Mouse (Mus musculus): ENCODE results near the gene Acoxl.

The Acoxl gene

GRCm38 (mm10) chr2:128152845-128153550 lies 314.3 kb downstream of the Acoxl start:
- DNase-seq = no peak

DNA sequence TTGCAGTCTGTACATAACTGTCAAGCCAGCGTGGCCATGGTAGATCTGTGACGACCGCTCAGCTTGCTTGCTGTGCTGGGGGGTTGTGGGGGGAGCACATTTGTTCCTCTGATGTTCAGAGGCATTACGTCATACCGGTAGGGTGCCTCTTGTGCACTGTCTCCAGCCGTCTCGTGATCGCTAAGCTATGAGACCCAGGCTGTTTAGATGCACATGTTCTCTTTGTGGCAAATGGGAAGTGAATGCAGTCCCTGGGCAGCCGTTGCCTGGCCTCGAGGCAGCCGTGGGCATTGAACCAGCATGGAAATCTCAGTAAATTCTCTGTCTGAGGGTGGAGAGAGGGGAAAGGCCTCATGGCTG lies 314.9 kb downstream of the Acoxl start:
- peak; percentile 93 for DNase-seq

- no peak for DNase-seq
These were observed 316.9 kb downstream of the Acoxl start for GRCm38 (mm10) chr2:128155412-128156066.

DNA sequence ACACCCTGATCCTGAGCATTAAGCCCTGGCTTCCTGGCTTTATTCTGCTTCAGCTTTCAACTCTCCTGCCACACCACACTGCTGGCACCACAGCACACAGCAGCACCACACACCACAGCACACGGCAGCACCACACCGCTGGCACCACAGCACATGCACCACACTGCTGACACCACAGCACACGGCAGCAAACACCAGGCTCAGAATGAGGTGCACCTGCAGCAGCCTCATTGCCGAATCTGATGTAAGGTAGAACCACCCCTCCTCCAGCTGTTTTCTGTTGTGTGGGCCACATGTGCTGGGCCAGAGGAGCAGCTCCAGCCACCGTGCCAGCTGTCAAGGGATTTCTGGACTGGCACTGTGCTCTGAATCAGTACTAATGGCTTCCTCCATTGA lies 317.4 kb downstream of the Acoxl start:
- no peak for DNase-seq

DNA sequence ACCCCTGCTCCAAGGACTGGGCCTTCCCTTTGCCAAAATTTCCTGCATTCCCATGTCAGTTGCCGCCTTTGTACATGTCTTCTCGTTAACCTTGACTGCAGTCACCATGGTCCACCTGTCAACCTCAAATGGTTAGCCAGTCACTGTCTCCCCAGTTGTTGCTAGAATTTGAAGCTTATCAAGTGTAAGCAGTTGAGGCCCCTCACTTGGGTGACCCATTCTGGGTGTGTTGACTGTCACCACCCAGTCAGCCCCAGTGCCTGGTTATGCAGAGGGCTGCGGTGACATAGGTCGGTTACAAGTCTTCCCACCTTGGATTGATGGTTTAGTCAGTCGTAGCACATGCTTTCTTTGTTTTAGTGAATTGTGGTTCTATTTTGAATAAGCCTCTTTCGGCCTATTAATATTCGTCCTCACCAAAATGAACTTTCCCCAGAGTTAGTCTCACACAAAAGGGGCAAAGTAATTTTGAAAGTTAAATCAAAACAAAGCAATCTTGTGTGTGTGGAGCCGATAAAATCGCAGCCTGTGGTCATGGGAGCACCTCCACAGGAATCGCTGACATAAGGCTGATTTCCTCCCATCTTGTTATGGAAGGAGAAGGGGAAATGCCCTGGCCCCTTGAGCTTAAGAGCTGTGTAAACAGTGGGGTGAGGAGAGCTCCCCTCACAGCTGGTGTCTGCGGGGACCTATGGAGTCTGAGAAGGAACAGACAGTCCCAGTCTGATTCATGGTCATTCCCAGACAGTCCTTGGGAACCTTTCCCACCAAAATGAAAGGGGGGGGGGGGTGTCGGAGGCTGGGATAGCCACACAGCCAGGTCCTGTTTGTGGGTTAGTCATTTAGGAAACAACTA lies 318.1 kb downstream of the Acoxl start:
- DNase-seq = peak; percentile 94

GRCm38 (mm10) chr2:128158734-128159410 lies 320.2 kb downstream of the Acoxl start:
- DNase-seq = no peak

GRCm38 (mm10) chr2:128159619-128160125 lies 321.0 kb downstream of the Acoxl start:
- no peak for DNase-seq

GRCm38 (mm10) chr2:128163177-128163576 lies 324.5 kb downstream of the Acoxl start:
- DNase-seq = no peak

DNA sequence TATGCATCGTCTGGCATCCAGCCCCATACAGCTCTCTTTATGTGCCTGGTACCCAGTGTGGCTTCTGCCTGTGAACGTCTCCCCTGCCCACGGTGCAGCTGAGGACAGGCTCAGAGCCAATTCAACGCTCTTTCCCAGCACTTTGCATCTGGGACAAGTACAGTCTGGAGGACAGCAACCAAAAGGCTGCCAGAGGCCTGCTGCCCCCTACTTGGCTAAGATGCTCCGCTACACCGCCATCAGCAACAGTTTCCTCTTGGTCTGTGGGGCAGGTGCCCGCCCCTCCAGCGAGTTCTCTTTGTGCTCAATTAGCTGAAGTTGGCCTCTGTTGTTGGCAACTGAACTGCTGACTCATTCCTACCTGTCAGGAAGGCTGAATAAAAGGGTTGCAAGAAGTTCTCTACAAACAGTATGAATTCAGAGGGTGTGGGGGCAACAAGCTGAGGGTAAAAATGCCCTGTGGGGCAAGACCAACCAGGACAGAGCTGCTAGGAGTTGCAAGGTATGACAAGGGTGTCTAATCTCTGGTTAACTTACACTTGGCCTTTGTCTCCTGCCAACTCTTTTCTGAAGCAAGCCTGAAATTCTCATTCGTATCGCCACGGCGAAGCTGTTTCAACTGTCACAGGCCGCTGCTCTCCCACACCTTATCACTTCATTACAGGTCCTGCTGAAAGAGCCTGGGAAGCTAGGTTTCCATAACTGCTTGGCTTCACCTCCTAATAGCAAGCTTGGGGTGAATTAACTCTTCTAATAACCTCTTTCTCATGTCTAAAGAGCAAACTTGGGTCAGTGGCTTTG lies 328.1 kb downstream of the Acoxl start:
- DNase-seq = no peak

DNA sequence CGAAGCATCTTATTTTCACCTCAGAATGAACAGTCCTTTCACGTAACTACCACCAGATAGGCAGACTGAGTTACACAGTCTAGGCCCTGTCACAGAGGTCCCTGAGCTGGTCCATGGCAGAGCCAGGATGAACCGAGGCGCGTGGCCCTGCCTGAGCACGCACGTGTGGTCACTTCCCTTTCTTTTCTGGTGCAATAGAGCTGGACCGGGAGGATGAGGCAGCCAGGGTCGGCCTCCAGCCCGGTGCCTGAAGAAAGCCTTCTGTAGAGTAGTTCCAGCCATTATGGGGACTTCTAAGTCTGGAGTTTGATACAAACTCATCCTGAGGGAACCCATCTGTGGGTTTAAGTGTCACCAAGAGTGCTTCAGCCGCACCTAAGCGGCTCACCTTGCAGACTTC lies 329.3 kb downstream of the Acoxl start:
- DNase-seq = no peak

DNA sequence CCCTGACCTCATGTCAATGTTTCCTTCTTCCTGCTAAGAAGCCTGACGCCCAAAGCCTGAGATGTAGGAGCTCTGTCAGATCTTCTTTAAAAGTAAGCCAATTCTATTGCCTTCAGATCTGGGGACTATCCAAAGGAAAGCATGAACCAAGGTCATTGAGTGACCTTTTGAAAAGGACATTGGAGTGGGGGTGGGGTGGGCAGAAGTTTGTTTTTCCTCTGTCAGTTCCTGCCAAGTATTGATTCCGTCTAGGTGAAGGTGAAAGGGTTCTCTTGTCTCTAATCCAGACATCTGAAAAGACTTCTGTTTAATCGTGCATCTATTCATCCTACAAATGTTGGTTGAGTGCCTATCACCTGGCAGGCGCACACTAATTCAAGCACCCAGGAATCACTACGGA lies 330.8 kb downstream of the Acoxl start:
- no peak for DNase-seq

DNA sequence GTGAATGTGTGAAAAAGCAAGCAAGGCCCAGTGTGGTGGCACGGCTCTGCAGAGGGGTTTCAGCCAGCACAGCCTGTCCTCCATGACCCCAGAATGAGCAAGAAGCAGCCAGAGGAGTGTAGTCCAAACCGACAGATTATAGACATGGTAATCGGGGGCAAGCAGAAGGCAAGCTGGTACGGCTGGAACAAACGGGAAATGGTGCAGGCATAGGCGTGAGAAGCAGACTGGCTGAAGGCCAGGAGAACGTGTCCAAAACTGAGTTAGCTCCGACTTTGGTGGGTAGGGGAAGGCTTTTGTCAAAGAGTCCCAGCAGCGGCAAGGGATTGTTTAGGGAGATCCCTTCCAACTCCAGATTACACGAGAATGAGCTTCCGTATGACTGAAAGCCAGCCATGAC lies 331.3 kb downstream of the Acoxl start:
- DNase-seq = no peak

DNA sequence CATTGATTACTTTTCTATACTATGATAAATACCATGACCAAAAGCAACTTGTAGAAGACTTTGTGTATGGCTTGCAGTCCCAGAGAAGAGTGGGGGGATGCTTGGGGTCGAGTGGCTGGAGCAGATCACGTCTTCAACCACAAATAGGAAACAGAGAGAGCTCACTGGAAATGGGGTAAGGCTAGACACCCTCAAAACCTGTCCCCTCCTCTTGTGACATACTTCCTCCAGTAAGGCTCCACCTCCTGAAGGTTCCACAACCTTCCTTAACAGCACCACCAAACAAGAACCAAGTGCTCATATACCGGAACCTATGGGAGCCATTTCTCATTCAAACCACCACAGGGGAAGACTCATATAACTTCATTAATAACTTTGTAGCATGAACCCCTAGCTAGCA lies 331.9 kb downstream of the Acoxl start:
- no peak for DNase-seq

GRCm38 (mm10) chr2:128172266-128172665 lies 333.6 kb downstream of the Acoxl start:
- peak; percentile 95 for DNase-seq

Measured in heart, adult 11 months (tissue).